Mouse (Mus musculus) left cerebral cortex, adult 2 months (tissue): ENCODE data around the gene Dhcr7. TPM values are rescaled to one million over a fixed set of nuclear protein-coding genes. Genes with fewer than 3 reads are reported as not detected.

Source experiments
- DNase-seq, 2 experiments: peaks; one replicate each; pipeline ENCODE4 v3.0.0; 2021 to 2022; ENCODE audit warnings: low spot score in 2 of 2, mixed read lengths in 1 of 2; ENCODE audit errors: extremely low spot score in 1 of 2
- H3K27ac ChIP-seq: fragments of 200-600 bp; 2 replicates; pipeline ENCODE4 v1.8.1; 2022
- H3K4me3 ChIP-seq: fragments of 200-600 bp; 2 replicates; pipeline ENCODE4 v1.8.1; 2022
- CTCF ChIP-seq: fragments of 200-600 bp; IDR thresholded peaks from 2 replicates; pipeline ENCODE4 v1.8.1; 2022; ENCODE audit warnings: antibody characterized with exemption, mild to moderate bottlenecking, moderate library complexity
- intact Hi-C: fragments of 180-260 bp; cut with DNase I; formaldehyde crosslinking; loops from one replicate; pipeline ENCODE4 v1.15.1; 2025
- long read RNA-seq, 2 experiments: library from polyadenylated mRNA; stranded (forward); transcript quantifications; one replicate each; pipeline ENCODE4 v2.0.0; 2021; ENCODE audit warnings: borderline mapping rate in 2 of 2
- total RNA-seq, 2 experiments: library from RNA; stranded (reverse); gene quantifications; 2 replicates each; pipeline ENCODE4 v1.2.3; 2021

Dhcr7 gene
- total RNA-seq: 10 to 100 TPM; 31.6 to 36.1 TPM
- long read RNA-seq, experiment 1, partial matches to known transcripts: 31 of 37 reads
- long read RNA-seq, experiment 1, other reads (novel, unspliced or antisense): 6 of 37 reads
- long read RNA-seq, experiment 2, partial matches to known transcripts: 35 of 41 reads
- long read RNA-seq, experiment 2, other reads (novel, unspliced or antisense): 6 of 41 reads

GRCm38 (mm10) chr7:143822375-143823265 lies at the start of gene Dhcr7, which contains the start of gene Nadsyn1:
Gene Dhcr7 (plus strand): TSS chr7:143823145.
Gene Nadsyn1 (minus strand): TSS chr7:143822849.
- H3K27ac ChIP-seq: peak within 1 kb of the TSS; percentile 97
- TF ChIP-seq CTCF: no peak
- intact Hi-C loops: loop anchor here (5.0 to 10.0 kb wide), 3 partner anchors 85 to 732 kb away; partner anchors contain the start of gene Ppfia1
- DNase-seq: peak; percentile 99
- H3K4me3 ChIP-seq: peak within 1 kb of the TSS; percentile 65

- Histone ChIP-seq H3K27ac (no peak overlapping the region), H3K4me3 (no peak overlapping the region)
- no peak for DNase-seq
- intact Hi-C loops: no loop called here
- no peak for TF ChIP-seq CTCF
These were observed 46.8 kb upstream of the Dhcr7 start for GRCm38 (mm10) chr7:143776137-143776536.

- TF ChIP-seq CTCF: no peak
- Histone ChIP-seq H3K27ac (no peak overlapping the region), H3K4me3 (no peak overlapping the region)
- DNase-seq: no peak
- intact Hi-C loops: no loop called here
These were observed 45.6 kb upstream of the Dhcr7 start for GRCm38 (mm10) chr7:143777375-143777774.

GRCm38 (mm10) chr7:143783378-143783995 lies 39.5 kb upstream of the Dhcr7 start:
- peak overlapping the region; percentile 88 for H3K27ac ChIP-seq
- DNase-seq: peak in 1 of 2 experiments; percentile 21
- TF ChIP-seq CTCF: no peak
- intact Hi-C loops: no loop called here
- peak overlapping the region; percentile 46 for H3K4me3 ChIP-seq

GRCm38 (mm10) chr7:143783996-143784829 lies 38.7 kb upstream of the Dhcr7 start, which contains the start of gene Mrgpre:
Gene Mrgpre (minus strand): TSS chr7:143784500.
- DNase-seq: peak; percentile 59 to 64
- TF ChIP-seq CTCF: no peak
- intact Hi-C loops: no loop called here
- H3K4me3 ChIP-seq: peak within 1 kb of the TSS; percentile 46
- peak within 1 kb of the TSS; percentile 88 for H3K27ac ChIP-seq

GRCm38 (mm10) chr7:143792336-143792985 lies 30.5 kb upstream of the Dhcr7 start:
- intact Hi-C loops: no loop called here
- Histone ChIP-seq H3K27ac (no peak overlapping the region), H3K4me3 (no peak overlapping the region)
- no peak for DNase-seq
- no peak for TF ChIP-seq CTCF

GRCm38 (mm10) chr7:143793121-143793520 lies 29.8 kb upstream of the Dhcr7 start:
- no peak for DNase-seq
- H3K27ac ChIP-seq: no peak overlapping the region
- peak; percentile 50 for TF ChIP-seq CTCF
- no peak overlapping the region for H3K4me3 ChIP-seq
- intact Hi-C loops: no loop called here

GRCm38 (mm10) chr7:143798783-143799182 lies 24.2 kb upstream of the Dhcr7 start:
- no peak overlapping the region for H3K27ac ChIP-seq
- TF ChIP-seq CTCF: no peak
- H3K4me3 ChIP-seq: no peak overlapping the region
- intact Hi-C loops: no loop called here
- DNase-seq: no peak

- intact Hi-C loops: no loop called here
- TF ChIP-seq CTCF: no peak
These were observed 22.2 kb upstream of the Dhcr7 start for GRCm38 (mm10) chr7:143800770-143801169.

GRCm38 (mm10) chr7:143801195-143802065 lies 21.5 kb upstream of the Dhcr7 start:
- no peak for TF ChIP-seq CTCF

More at GRCm38 (mm10) chr7:143800770-143801169, 22.2 kb upstream of the Dhcr7 start:
- no peak overlapping the region for H3K27ac ChIP-seq
- no peak for DNase-seq
- H3K4me3 ChIP-seq: no peak overlapping the region

More at GRCm38 (mm10) chr7:143801195-143802065, 21.5 kb upstream of the Dhcr7 start:
- DNase-seq: no peak
- intact Hi-C loops: no loop called here
- H3K27ac ChIP-seq: no peak overlapping the region
- H3K4me3 ChIP-seq: no peak overlapping the region
